Mouse (Mus musculus): ENCODE measurements around the gene Iqsec2. TPM values are rescaled to one million over a fixed set of nuclear protein-coding genes. Genes with fewer than 3 reads are reported as not detected.

Gene Iqsec2
- polyA plus RNA-seq (2012; rRNA removed): 14.6 and 18.3 TPM in 2 replicates

GRCm38 (mm10) chrX:152143941-152144741 is at the start of gene Iqsec2:
Iqsec2 (plus strand) TSS chrX:152144268.

GRCm38 (mm10) chrX:152232781-152233763 is 89.0 kb downstream of the Iqsec2 start, which contains the start of gene Kdm5c:
Kdm5c (plus strand) TSS chrX:152233020.

Other genes with a start within 250 kb of the Iqsec2 start
- 46.0 and 50.6 TPM in 2 replicates for gene Hsd17b10, start 142.4 kb upstream of the Iqsec2 start, polyA plus RNA-seq (2012; rRNA removed)
- gene Ribc1, start 128.0 kb upstream of the Iqsec2 start, polyA plus RNA-seq (2012; rRNA removed): 0.59 and 0.67 TPM in 2 replicates
- 10.3 and 12.0 TPM in 2 replicates for gene Smc1a, start 127.8 kb upstream of the Iqsec2 start, polyA plus RNA-seq (2012; rRNA removed)
- gene Kdm5c, start 88.8 kb downstream of the Iqsec2 start, polyA plus RNA-seq (2012; rRNA removed): 77.2 and 111 TPM in 2 replicates
- 2.1 and 2.2 TPM in 2 replicates for gene Kantr, start 183.2 kb downstream of the Iqsec2 start, polyA plus RNA-seq (2012; rRNA removed)
- 9.8 and 13.0 TPM in 2 replicates for gene Tspyl2, start 198.2 kb downstream of the Iqsec2 start, polyA plus RNA-seq (2012; rRNA removed)
- 0.97 and 2.1 TPM in 2 replicates for gene Gpr173, start 224.4 kb downstream of the Iqsec2 start, polyA plus RNA-seq (2012; rRNA removed)

Measured in colon, adult 2 months (tissue).